Mouse (Mus musculus) MEL (cell line): ENCODE data around the gene Nrp1.

Experiments
- CTCF ChIP-seq, 3 experiments: IDR thresholded peaks in 2 of 3; conservative IDR thresholded peaks in 1 of 3; 2 replicates each; pipeline ENCODE4 v1.5.1; 2011 to 2012; ENCODE audit warnings: low read length in 3 of 3, low read depth in 2 of 3, mild to moderate bottlenecking in 2 of 3, improper control_type of control experiment in 1 of 3, inconsistent platforms in 1 of 3, mixed read lengths in 1 of 3, moderate library complexity in 1 of 3; ENCODE audit not compliant: control insufficient read depth in 1 of 3, insufficient read depth in 1 of 3, poor library complexity in 1 of 3, severe bottlenecking in 1 of 3
- E2F4 ChIP-seq: IDR thresholded peaks from 2 replicates; pipeline ENCODE4 v1.6.1; 2011; ENCODE audit warnings: low read depth, low read length, improper control_type of control experiment, borderline replicate concordance
- EP300 ChIP-seq, 2 experiments: IDR thresholded peaks; 2 replicates each; pipeline ENCODE4 v1.6.1; 2011; ENCODE audit warnings: improper control_type of control experiment in 2 of 2, low read length in 2 of 2, low read depth in 1 of 2, mild to moderate bottlenecking in 1 of 2
- ETS1 ChIP-seq: IDR thresholded peaks from 2 replicates; pipeline ENCODE4 v1.6.1; 2012; ENCODE audit warnings: low read depth, mild to moderate bottlenecking, inconsistent platforms, low read length, improper control_type of control experiment, moderate library complexity
- GABPA ChIP-seq: IDR thresholded peaks from 2 replicates; pipeline ENCODE4 v1.6.1; 2012; ENCODE audit warnings: low read depth, mild to moderate bottlenecking, inconsistent platforms, low read length, improper control_type of control experiment, moderate library complexity
- HCFC1 ChIP-seq: IDR thresholded peaks from 2 replicates; pipeline ENCODE4 v1.6.1; 2012; ENCODE audit warnings: low read depth, mild to moderate bottlenecking, inconsistent platforms, low read length, improper control_type of control experiment, moderate library complexity
- KAT2A ChIP-seq: conservative IDR thresholded peaks from 2 replicates; pipeline ENCODE4 v1.6.1; 2012; ENCODE audit warnings: low read depth, low read length, improper control_type of control experiment, inconsistent platforms
- MAZ ChIP-seq: IDR thresholded peaks from 2 replicates; pipeline ENCODE4 v1.6.1; 2012; ENCODE audit warnings: low read depth, mild to moderate bottlenecking, inconsistent platforms, low read length, improper control_type of control experiment
- MEF2A ChIP-seq: IDR thresholded peaks from 2 replicates; pipeline ENCODE4 v1.6.1; 2014; ENCODE audit warnings: low read depth, mild to moderate bottlenecking, inconsistent platforms, low read length, improper control_type of control experiment; ENCODE audit not compliant: poor library complexity, insufficient replicate concordance, severe bottlenecking; ENCODE audit errors: extremely low read depth
- TAL1 ChIP-seq: IDR thresholded peaks from 2 replicates; pipeline ENCODE4 v1.6.1; 2012; ENCODE audit warnings: mild to moderate bottlenecking, inconsistent platforms, low read length, moderate library complexity, mixed read lengths

GRCm38 (mm10) chr8:128371789-128372188, 13.4 kb downstream of the Nrp1 start:
- TF ChIP-seq CTCF (IDR thresholded peaks at IDR 0.05 in 2 of 3, conservative IDR thresholded peaks at IDR 0.05 in 1 of 3; ENCODE audit: control insufficient read depth in 1 of 3, insufficient read depth in 1 of 3, low read depth in 2 of 3, low read length in 3 of 3, poor library complexity in 1 of 3, severe bottlenecking in 1 of 3) (no peak), TAL1 (no peak), EP300 (IDR thresholded peaks at IDR 0.05; ENCODE audit: low read depth in 1 of 2, low read length in 2 of 2) (no peak), HCFC1 (no peak), ETS1 (no peak), MAZ (no peak), KAT2A (no peak), E2F4 (no peak), MEF2A (no peak), GABPA (no peak)
